Mouse (Mus musculus): ENCODE data around the gene Map2k5.

- TF ChIP-seq CTCF (IDR thresholded peaks at IDR 0.05; ENCODE audit: control insufficient read depth, insufficient read depth, insufficient read length) (no peak), MYOD1 (IDR thresholded peaks at IDR 0.05; ENCODE audit: control insufficient read depth, insufficient read length, low read depth) (no peak), USF1 (IDR thresholded peaks at IDR 0.05; ENCODE audit: low read depth) (no peak), CEBPB (IDR thresholded peaks at IDR 0.05; ENCODE audit: low read depth) (no peak), MAX (IDR thresholded peaks at IDR 0.05) (no peak), FOSL1 (IDR thresholded peaks at IDR 0.05; ENCODE audit: insufficient read depth, low read length, poor library complexity, severe bottlenecking) (no peak)
Observed at GRCm38 (mm10) chr9:63241241-63241640, 136.5 kb downstream of the Map2k5 start.
